Mouse (Mus musculus): ENCODE results near the gene Hoxb6.

Hoxb6 gene

GRCm38 (mm10) chr11:96317608-96318367, 25.5 kb downstream of the Hoxb6 start, which contains the start of gene Hoxb4:
Hoxb4 (plus strand) TSS chr11:96318267.
- no peak for DNase-seq

GRCm38 (mm10) chr11:96318368-96319070, 26.2 kb downstream of the Hoxb6 start:
- peak; percentile 91 for DNase-seq

- peak; percentile 58 to 73 for DNase-seq
Observed at GRCm38 (mm10) chr11:96319071-96319902, 27.0 kb downstream of the Hoxb6 start.

- DNase-seq = peak in 1 of 2 experiments; percentile 66
Observed at GRCm38 (mm10) chr11:96319910-96320309, 27.6 kb downstream of the Hoxb6 start.

- peak in 1 of 2 experiments; percentile 32 for DNase-seq
Observed at GRCm38 (mm10) chr11:96320688-96321087, 28.4 kb downstream of the Hoxb6 start.

- DNase-seq = no peak
Observed at GRCm38 (mm10) chr11:96321846-96322245, 29.6 kb downstream of the Hoxb6 start.

- DNase-seq = no peak
Observed at GRCm38 (mm10) chr11:96322738-96323137, 30.5 kb downstream of the Hoxb6 start.

- no peak for DNase-seq
Observed at GRCm38 (mm10) chr11:96323154-96323553, 30.9 kb downstream of the Hoxb6 start, which contains the start of gene Hoxb3. Hoxb3 (plus strand) TSS chr11:96323326.

- DNase-seq = no peak
Observed at GRCm38 (mm10) chr11:96324125-96324524, 31.8 kb downstream of the Hoxb6 start.

GRCm38 (mm10) chr11:96324965-96325364, 32.7 kb downstream of the Hoxb6 start:
- no peak for DNase-seq

- no peak for DNase-seq
Observed at GRCm38 (mm10) chr11:96325747-96326212, 33.5 kb downstream of the Hoxb6 start.

GRCm38 (mm10) chr11:96326705-96327104, 34.4 kb downstream of the Hoxb6 start:
- DNase-seq = no peak

GRCm38 (mm10) chr11:96327122-96327521, 34.8 kb downstream of the Hoxb6 start:
- DNase-seq = no peak

GRCm38 (mm10) chr11:96327750-96328149, 35.5 kb downstream of the Hoxb6 start:
- no peak for DNase-seq

- DNase-seq = no peak
Observed at GRCm38 (mm10) chr11:96328605-96329004, 36.3 kb downstream of the Hoxb6 start.

- no peak for DNase-seq
Observed at GRCm38 (mm10) chr11:96332105-96332504, 39.8 kb downstream of the Hoxb6 start.

- no peak for DNase-seq
Observed at GRCm38 (mm10) chr11:96332618-96333032, 40.3 kb downstream of the Hoxb6 start.

GRCm38 (mm10) chr11:96333241-96334001, 41.1 kb downstream of the Hoxb6 start:
- no peak for DNase-seq

GRCm38 (mm10) chr11:96334002-96334364, 41.7 kb downstream of the Hoxb6 start:
- no peak for DNase-seq

- no peak for DNase-seq
Observed at GRCm38 (mm10) chr11:96334998-96335397, 42.7 kb downstream of the Hoxb6 start.

GRCm38 (mm10) chr11:96336597-96336996, 44.3 kb downstream of the Hoxb6 start:
- DNase-seq = peak; percentile 58 to 68

GRCm38 (mm10) chr11:96337026-96337425, 44.8 kb downstream of the Hoxb6 start:
- no peak for DNase-seq
